Mouse (Mus musculus): Measurements from ENCODE around the gene Fxyd6. TPM values are rescaled to one million over a fixed set of nuclear protein-coding genes. Genes with fewer than 3 reads are reported as not detected.

The Fxyd6 gene
- polyA plus RNA-seq (2017; shearing (Covaris generic)) = not detected

GRCm38 (mm10) chr9:45370117-45370561 lies at the start of gene Fxyd6:
Gene Fxyd6, plus strand, starts transcription at chr9:45370185.

GRCm38 (mm10) chr9:45399434-45399833 lies 29.4 kb downstream of the Fxyd6 start, which contains the start of gene Fxyd2:
Gene Fxyd2, plus strand, starts transcription at chr9:45399669.

GRCm38 (mm10) chr9:45426456-45426855 lies 56.5 kb downstream of the Fxyd6 start, which contains the start of gene Dscaml1:
Gene Dscaml1, plus strand, starts transcription at chr9:45426628.

Other genes with a start within 250 kb of the Fxyd6 start
- gene Scn4b, start 231.8 kb upstream of the Fxyd6 start, polyA plus RNA-seq (2017; shearing (Covaris generic)) = not detected
- 0.27 TPM for gene BC049352, start 188.2 kb upstream of the Fxyd6 start, polyA plus RNA-seq (2017; shearing (Covaris generic))
- gene Tmprss4, start 166.1 kb upstream of the Fxyd6 start, polyA plus RNA-seq (2017; shearing (Covaris generic)) = not detected
- 11.6 TPM for gene Il10ra, start 101.0 kb upstream of the Fxyd6 start, polyA plus RNA-seq (2017; shearing (Covaris generic))
- not detected for gene Tmprss13, start 51.1 kb upstream of the Fxyd6 start, polyA plus RNA-seq (2017; shearing (Covaris generic))
- not detected for gene Fxyd2, start 29.5 kb downstream of the Fxyd6 start, polyA plus RNA-seq (2017; shearing (Covaris generic))
- gene Dscaml1, start 56.4 kb downstream of the Fxyd6 start, polyA plus RNA-seq (2017; shearing (Covaris generic)) = 0.24 TPM